Mouse (Mus musculus): ENCODE results near the gene Helz. TPM values are rescaled to one million over a fixed set of nuclear protein-coding genes. Genes with fewer than 3 reads are reported as not detected.

Helz gene
- polyA plus RNA-seq, 1 experiment from 2014 or later, result 11.7 TPM

DNA sequence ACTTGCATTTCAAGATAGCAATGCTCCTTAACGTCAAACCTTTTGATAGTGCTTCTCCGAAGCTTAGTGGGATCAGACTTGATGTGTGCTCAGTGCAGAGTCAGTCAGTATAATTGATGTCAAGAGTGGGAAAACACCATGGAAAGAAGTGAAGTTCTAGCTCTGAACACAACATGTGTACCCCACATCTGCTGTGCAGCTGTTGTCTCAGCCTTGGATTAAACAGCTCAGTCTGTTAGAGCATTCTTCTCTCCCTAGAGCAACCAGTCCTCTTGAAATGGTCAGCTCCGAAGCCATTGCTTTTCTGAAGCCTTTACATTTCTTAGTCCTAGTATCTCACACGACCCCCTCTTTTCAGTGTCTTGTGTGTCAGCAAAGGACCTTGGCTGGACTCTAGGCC is 121.2 kb downstream of the Helz start:
- no peak for DNase-seq (ENCODE audit: low spot score)
- no peak for TF ChIP-seq CTCF (IDR thresholded peaks at IDR 0.05; ENCODE audit: low read depth)

DNA sequence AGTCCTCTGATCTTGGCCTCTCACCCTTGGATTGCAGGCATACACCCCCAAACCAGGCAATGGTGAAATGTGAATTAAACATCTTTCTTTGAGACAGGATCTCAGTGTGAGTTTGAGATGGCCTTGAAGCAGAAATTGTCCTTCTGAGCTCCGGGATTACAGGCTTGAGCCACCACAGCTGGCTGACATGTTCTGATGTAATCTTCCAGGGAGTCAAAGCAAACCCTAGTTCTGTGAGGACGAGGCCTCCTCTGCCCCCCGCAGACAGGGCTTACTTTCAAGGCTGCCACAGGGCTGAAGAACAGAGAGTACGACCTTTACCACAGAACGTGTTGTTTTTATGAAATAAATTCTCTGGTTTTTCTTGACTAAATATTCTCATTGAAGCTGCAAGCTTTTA is 126.3 kb downstream of the Helz start:
- TF ChIP-seq CTCF (IDR thresholded peaks at IDR 0.05; ENCODE audit: low read depth), result no peak
- Histone ChIP-seq H3K27ac (no peak overlapping the region), H3K36me3 (ENCODE audit: insufficient read depth, low read length) (peaks cover 56% of the 10 kb centered on the region), H3K4me3 (replicated peaks; ENCODE audit: low read depth, low read length) (no peak overlapping the region), H3K27me3 (ENCODE audit: insufficient read depth, low read length) (no peaks in the 10 kb centered on the region), H3K4me1 (replicated peaks; ENCODE audit: insufficient read depth, low read length) (no peaks in the 10 kb centered on the region), H3K9me3 (replicated peaks; ENCODE audit: low read length) (no peaks in the 10 kb centered on the region), H3K9ac (ENCODE audit: low read depth, low read length) (no peak overlapping the region), H3K4me2 (ENCODE audit: low read length) (no peak overlapping the region)
- ATAC-seq (replicated peaks; ENCODE audit: low FRiP score, low read depth), result no peak
- no peak for DNase-seq (ENCODE audit: low spot score)
- WGBS, result 71% methylated on average over 5 of the region's 5 CpGs

More for the DNA sequence above, 121.2 kb downstream of the Helz start:
- Histone ChIP-seq H3K4me3 (replicated peaks; ENCODE audit: low read depth, low read length) (no peak overlapping the region), H3K4me1 (replicated peaks; ENCODE audit: insufficient read depth, low read length) (no peaks in the 10 kb centered on the region), H3K4me2 (ENCODE audit: low read length) (no peak overlapping the region), H3K27ac (no peak overlapping the region), H3K27me3 (ENCODE audit: insufficient read depth, low read length) (no peaks in the 10 kb centered on the region), H3K36me3 (ENCODE audit: insufficient read depth, low read length) (peaks cover 60% of the 10 kb centered on the region), H3K9me3 (replicated peaks; ENCODE audit: low read length) (no peaks in the 10 kb centered on the region), H3K9ac (ENCODE audit: low read depth, low read length) (no peak overlapping the region)
- WGBS, result 75% methylated on average over 4 of the region's 4 CpGs
- no peak for ATAC-seq (replicated peaks; ENCODE audit: low FRiP score, low read depth)

DNA sequence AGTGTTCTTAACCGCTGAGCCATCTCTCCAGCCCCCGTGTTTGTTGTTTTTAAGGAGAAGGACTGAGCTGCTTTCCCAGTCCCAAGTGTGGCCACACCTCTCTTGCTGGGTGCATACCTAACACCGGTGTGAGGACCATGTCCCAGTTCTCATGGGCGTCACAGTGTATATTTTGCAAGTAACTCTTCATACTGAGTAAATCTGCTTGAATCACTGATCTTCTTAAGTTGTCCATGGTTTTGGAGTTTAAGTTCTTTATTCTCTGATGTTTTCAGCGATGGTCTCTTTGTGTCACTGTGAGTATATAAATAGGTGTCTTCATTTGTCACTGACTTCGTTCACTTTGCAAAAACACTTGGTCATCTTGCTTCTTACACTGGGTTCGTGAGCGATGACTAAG is 126.9 kb downstream of the Helz start:
- H3K4me3 ChIP-seq (replicated peaks; ENCODE audit: low read depth, low read length), result no peak overlapping the region
- no peaks in the 10 kb centered on the region for H3K4me1 ChIP-seq (replicated peaks; ENCODE audit: insufficient read depth, low read length)
- no peak overlapping the region for H3K4me2 ChIP-seq (ENCODE audit: low read length)
- TF ChIP-seq CTCF (IDR thresholded peaks at IDR 0.05; ENCODE audit: low read depth), result no peak
- no peak for ATAC-seq (replicated peaks; ENCODE audit: low FRiP score, low read depth)
- peaks cover 55% of the 10 kb centered on the region for H3K36me3 ChIP-seq (ENCODE audit: insufficient read depth, low read length)
- H3K27ac ChIP-seq, result no peak overlapping the region
- no peaks in the 10 kb centered on the region for H3K27me3 ChIP-seq (ENCODE audit: insufficient read depth, low read length)
- no peak for DNase-seq (ENCODE audit: low spot score)
- H3K9ac ChIP-seq (ENCODE audit: low read depth, low read length), result no peak overlapping the region
- WGBS, result 92% methylated on average over 8 of the region's 8 CpGs
- H3K9me3 ChIP-seq (replicated peaks; ENCODE audit: low read length), result no peaks in the 10 kb centered on the region

DNA sequence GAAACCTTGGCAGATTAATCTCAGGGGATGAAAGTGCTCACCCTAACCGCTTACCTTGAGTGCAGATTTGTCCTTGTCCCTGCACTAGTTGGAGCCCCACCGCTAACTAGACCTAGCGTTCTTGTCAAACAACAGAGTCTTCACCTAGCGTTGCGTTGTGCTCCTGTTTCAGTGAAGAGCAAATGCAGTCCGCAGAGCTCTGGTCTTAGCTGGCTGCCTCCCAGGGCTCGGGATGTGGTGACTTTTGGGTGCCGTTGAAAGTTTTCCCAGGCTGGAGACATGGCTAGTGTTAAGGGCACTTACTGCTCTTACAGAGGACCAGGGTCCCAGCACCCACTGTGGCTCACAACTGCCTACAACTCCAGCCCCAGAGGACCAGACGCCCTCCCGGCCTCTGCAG is 127.5 kb downstream of the Helz start:
- Histone ChIP-seq H3K4me2 (ENCODE audit: low read length) (no peak overlapping the region), H3K4me3 (replicated peaks; ENCODE audit: low read depth, low read length) (no peak overlapping the region), H3K27me3 (ENCODE audit: insufficient read depth, low read length) (no peaks in the 10 kb centered on the region), H3K27ac (no peak overlapping the region), H3K36me3 (ENCODE audit: insufficient read depth, low read length) (peaks cover 48% of the 10 kb centered on the region), H3K4me1 (replicated peaks; ENCODE audit: insufficient read depth, low read length) (no peaks in the 10 kb centered on the region), H3K9me3 (replicated peaks; ENCODE audit: low read length) (no peaks in the 10 kb centered on the region), H3K9ac (ENCODE audit: low read depth, low read length) (no peak overlapping the region)
- TF ChIP-seq CTCF (IDR thresholded peaks at IDR 0.05; ENCODE audit: low read depth), result no peak
- no peak for DNase-seq (ENCODE audit: low spot score)
- ATAC-seq (replicated peaks; ENCODE audit: low FRiP score, low read depth), result no peak
- WGBS, result 85% methylated on average over 10 of the region's 10 CpGs

DNA sequence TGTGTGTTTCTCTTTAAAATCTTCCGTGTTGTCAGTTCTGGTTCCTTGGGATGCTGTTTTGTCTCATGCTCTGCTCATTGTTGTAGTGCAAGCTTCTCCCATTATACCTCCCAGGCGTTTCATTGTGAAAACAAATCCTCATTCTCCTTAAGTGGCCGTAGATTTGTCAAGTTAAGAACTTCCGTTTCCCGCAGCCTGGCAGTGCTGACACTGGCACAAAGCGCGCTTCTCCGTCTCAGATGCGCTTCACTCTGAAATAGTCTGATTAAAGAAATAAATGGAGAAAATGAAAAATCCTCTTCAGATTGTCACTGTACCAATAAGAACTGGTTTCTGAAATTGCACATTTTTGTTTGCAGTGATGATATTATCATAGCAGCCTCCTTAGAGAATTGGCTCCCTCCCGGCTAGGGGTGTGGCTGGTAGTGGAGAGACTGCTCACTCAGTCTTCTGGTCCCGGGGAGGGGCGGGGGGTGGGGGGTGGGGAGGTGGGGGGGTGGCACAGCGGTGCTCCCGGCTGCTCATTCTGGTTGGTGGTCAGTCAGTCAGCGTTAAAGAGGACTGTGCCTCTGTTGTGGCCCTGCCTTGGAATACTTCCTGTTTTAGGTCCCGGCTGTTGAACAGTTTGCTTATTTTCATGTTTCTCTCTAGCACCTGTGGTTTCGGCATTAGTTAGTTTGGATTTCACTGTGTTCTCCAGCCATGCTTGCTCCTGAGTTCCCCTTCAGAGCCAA is 128.6 kb downstream of the Helz start:
- Histone ChIP-seq H3K4me1 (replicated peaks; ENCODE audit: insufficient read depth, low read length) (no peaks in the 10 kb centered on the region), H3K4me3 (replicated peaks; ENCODE audit: low read depth, low read length) (no peak overlapping the region), H3K9ac (ENCODE audit: low read depth, low read length) (no peak overlapping the region), H3K36me3 (ENCODE audit: insufficient read depth, low read length) (peaks cover 40% of the 10 kb centered on the region), H3K4me2 (ENCODE audit: low read length) (no peak overlapping the region), H3K9me3 (replicated peaks; ENCODE audit: low read length) (no peaks in the 10 kb centered on the region), H3K27me3 (ENCODE audit: insufficient read depth, low read length) (no peaks in the 10 kb centered on the region), H3K27ac (no peak overlapping the region)
- no peak for TF ChIP-seq CTCF (IDR thresholded peaks at IDR 0.05; ENCODE audit: low read depth)
- WGBS, result 69% methylated on average over 17 of the region's 17 CpGs
- no peak for DNase-seq (ENCODE audit: low spot score)
- no peak for ATAC-seq (replicated peaks; ENCODE audit: low FRiP score, low read depth)

DNA sequence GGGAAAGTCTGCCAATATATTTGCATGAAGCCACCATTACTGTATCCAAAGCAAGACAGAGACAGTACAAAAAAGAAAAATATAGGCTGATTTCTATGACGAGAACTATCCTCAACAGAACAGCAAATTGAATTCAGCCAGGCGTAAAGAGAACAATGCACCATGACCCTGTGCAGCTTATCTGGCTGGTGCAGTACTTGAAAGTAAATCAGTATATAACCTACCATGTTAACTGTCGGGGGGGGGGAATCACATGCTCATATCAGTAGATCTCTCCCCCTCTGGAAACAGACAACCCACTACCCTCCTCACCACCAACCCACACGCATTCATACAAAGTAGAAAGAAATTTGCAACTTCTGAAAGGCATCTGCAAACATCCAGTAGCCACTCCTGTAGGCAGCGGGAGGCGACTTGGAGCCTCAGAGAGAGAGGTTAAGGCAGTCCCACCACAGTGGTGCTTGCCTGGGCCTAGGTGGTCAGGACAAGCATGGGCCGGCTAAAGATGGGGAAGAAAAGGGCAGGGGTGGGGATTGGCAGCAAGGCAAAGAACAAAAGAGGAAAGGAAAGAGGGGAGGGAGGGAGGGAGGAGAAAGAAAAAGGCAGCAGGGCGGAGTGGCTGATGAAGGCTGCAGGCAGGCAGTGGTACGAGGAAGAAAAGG is 135.1 kb downstream of the Helz start:
- Histone ChIP-seq H3K4me1 (replicated peaks; ENCODE audit: insufficient read depth, low read length) (no peaks in the 10 kb centered on the region), H3K4me2 (ENCODE audit: low read length) (no peak overlapping the region), H3K9ac (ENCODE audit: low read depth, low read length) (no peak overlapping the region), H3K27me3 (ENCODE audit: insufficient read depth, low read length) (no peaks in the 10 kb centered on the region), H3K9me3 (replicated peaks; ENCODE audit: low read length) (no peaks in the 10 kb centered on the region), H3K27ac (no peak overlapping the region), H3K36me3 (ENCODE audit: insufficient read depth, low read length) (peaks cover 27% of the 10 kb centered on the region; the same call in 1 of the 2 replicates), H3K4me3 (replicated peaks; ENCODE audit: low read depth, low read length) (no peak overlapping the region)
- no peak for TF ChIP-seq CTCF (IDR thresholded peaks at IDR 0.05; ENCODE audit: low read depth)
- DNase-seq (ENCODE audit: low spot score) (no peak), ATAC-seq (replicated peaks; ENCODE audit: low FRiP score, low read depth) (no peak)
- WGBS, result 78% methylated on average over 9 of the region's 9 CpGs
